Mouse (Mus musculus): ENCODE data around the gene Dyrk1b. TPM values are rescaled to one million over a fixed set of nuclear protein-coding genes. Genes with fewer than 3 reads are reported as not detected.
"Not testable (repeated sequence)": the region's sequence is repeated elsewhere in the genome, so short reads cannot be mapped to it uniquely, and the experiment has no call there.

Dyrk1b gene
- 18.1 and 18.6 TPM in 2 replicates for polyA plus RNA-seq (2015; fragmentation: Nextera tagmentation; extraction: Ambion mirVana)

DNA sequence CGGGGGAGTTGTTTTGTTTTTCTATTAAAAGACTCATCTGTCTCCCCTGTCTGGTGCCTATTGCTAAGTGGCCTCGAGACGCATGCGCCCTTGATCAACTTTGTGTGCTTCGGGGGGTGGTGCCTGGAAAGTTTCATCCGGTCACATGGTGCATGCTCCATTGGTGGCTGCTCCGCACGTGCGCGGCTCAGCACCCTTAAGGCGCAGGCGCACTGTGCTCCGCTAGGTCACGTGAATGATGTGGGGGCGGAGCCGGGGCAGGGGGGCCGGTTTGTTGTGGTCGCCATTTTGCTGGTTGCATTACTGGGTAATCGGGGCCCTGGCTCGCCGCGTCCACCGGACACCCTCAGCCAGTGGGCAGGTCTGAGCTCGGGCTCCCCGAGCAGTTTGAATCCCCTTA is at the start of gene Dyrk1b:
TSS of gene Dyrk1b (plus strand) at position 242 of the 400 bp plus-strand sequence.
- H3K27me3 ChIP-seq = no peaks in the 10 kb centered on the region
- H3K4me2 ChIP-seq (replicated peaks) = peak within 1 kb of the TSS; percentile 66
- peak within 1 kb of the TSS; percentile 99 for H3K4me3 ChIP-seq
- H3K27ac ChIP-seq (replicated peaks) = peak within 1 kb of the TSS; percentile 97
- peak within 1 kb of the TSS; percentile 94 for H3K9ac ChIP-seq (replicated peaks)
- H3K4me1 ChIP-seq = peaks cover 13% of the 10 kb centered on the region
- under 1% methylated on average over 25 of the region's 25 CpGs for WGBS
- no peaks in the 10 kb centered on the region for H3K9me3 ChIP-seq
- ATAC-seq (replicated peaks) = peak; percentile 91
- peaks cover 62% of the 10 kb centered on the region for H3K36me3 ChIP-seq

DNA sequence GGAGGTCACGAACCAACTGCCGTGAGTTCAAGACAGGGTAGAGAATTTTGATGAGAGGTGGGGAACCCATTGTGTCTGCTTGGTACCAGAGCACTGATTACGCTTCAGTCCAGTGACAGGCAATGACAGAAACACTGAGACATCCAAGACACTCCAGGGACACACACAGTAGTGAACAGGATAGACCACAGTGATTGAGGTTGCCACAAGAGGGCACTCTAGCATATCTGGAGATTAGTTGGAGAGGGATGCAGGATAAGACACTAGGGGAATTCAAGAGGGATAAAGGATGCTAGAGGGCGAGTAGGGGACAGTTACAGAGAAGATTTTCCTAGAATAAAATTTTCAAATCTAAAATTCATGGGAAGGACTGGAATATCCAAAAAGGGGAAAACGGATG is 41.7 kb upstream of the Dyrk1b start:
- Histone ChIP-seq H3K9me3 (no peaks in the 10 kb centered on the region), H3K4me1 (no peaks in the 10 kb centered on the region), H3K4me3 (no peak overlapping the region), H3K27me3 (no peaks in the 10 kb centered on the region), H3K36me3 (no peaks in the 10 kb centered on the region), H3K9ac (replicated peaks) (no peak overlapping the region), H3K27ac (replicated peaks) (no peak overlapping the region), H3K4me2 (replicated peaks) (no peak overlapping the region)
- WGBS = 50% methylated on average over 5 of the region's 5 CpGs
- ATAC-seq (replicated peaks) = no peak

DNA sequence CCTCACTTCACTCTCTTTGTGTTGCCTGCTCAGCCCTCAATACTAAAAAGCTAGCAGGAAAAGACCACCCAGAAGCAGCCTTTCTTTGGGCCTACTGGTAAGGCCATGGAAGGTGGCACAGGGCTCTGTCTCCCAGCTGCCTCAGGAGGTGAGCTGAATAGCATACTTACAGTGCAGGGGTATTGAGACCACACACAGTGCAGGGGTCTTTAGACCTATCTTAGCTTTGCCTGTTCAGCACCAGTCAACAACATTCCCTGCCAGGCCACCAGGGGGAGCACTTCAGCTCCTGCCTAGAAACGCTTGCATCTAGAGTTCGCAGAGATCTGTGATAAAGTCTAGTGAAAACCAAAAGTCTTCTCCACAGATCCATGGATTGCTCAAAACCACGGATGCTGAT is 31.0 kb upstream of the Dyrk1b start:
- H3K27ac ChIP-seq (replicated peaks) = no peak overlapping the region
- ATAC-seq (replicated peaks) = peak; percentile 55
- H3K9me3 ChIP-seq = no peaks in the 10 kb centered on the region
- no peak overlapping the region for H3K4me2 ChIP-seq (replicated peaks)
- 16% methylated on average over 3 of the region's 3 CpGs for WGBS
- no peaks in the 10 kb centered on the region for H3K36me3 ChIP-seq
- H3K4me1 ChIP-seq = no peaks in the 10 kb centered on the region
- no peak overlapping the region for H3K9ac ChIP-seq (replicated peaks)
- H3K4me3 ChIP-seq = no peak overlapping the region
- no peaks in the 10 kb centered on the region for H3K27me3 ChIP-seq

- no peak for ATAC-seq (replicated peaks)
- no peak overlapping the region for H3K27ac ChIP-seq (replicated peaks)
- H3K4me1 ChIP-seq = no peaks in the 10 kb centered on the region
- H3K4me3 ChIP-seq = no peak overlapping the region
- H3K9ac ChIP-seq (replicated peaks) = no peak overlapping the region
- WGBS = 95% methylated on average over 1 of the region's 1 CpGs
- no peaks in the 10 kb centered on the region for H3K27me3 ChIP-seq
- H3K4me2 ChIP-seq (replicated peaks) = no peak overlapping the region
- no peaks in the 10 kb centered on the region for H3K36me3 ChIP-seq
- no peaks in the 10 kb centered on the region for H3K9me3 ChIP-seq
These were observed 29.4 kb upstream of the Dyrk1b start for GRCm38 (mm10) chr7:28149841-28150240.

DNA sequence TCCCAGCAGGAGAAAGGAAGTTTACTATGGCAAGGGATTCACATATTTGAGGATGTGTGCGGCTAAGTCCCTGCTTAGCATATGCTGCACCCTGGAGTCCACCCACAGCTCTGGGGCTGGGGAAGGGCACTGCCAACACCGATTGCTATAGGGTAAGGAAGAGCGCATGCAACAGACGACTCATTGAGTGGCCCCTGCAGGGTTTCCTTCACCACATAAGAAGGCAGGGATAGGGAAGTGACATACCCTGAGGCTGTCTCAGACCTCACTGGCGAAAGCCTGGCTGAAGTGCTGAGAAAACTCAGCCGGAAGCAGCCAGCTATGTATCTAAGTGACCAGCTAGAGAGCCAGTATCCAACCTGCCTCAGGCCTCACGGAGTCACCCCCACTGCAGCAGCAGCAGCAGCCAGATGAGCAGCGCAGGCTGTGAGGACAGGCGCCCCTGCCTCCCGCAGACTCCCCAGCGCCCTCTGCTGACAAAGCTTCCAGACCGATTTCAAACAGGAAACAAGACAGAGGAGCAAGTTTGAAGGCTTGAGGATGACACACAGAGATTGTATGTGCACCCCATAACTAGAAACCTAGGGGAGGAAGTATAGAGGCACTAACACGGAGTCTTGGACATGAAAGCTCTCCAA is 27.6 kb upstream of the Dyrk1b start:
- no peak overlapping the region for H3K4me2 ChIP-seq (replicated peaks)
- ATAC-seq (replicated peaks) = no peak
- H3K9ac ChIP-seq (replicated peaks) = no peak overlapping the region
- WGBS = 16% methylated on average over 13 of the region's 13 CpGs
- no peaks in the 10 kb centered on the region for H3K4me1 ChIP-seq
- no peaks in the 10 kb centered on the region for H3K36me3 ChIP-seq
- no peak overlapping the region for H3K4me3 ChIP-seq
- H3K27me3 ChIP-seq = no peaks in the 10 kb centered on the region
- H3K9me3 ChIP-seq = no peaks in the 10 kb centered on the region
- no peak overlapping the region for H3K27ac ChIP-seq (replicated peaks)

GRCm38 (mm10) chr7:28153595-28153994 is 25.7 kb upstream of the Dyrk1b start:
- not testable (repeated sequence) for H3K4me1 ChIP-seq; H3K9ac ChIP-seq (replicated peaks); H3K4me2 ChIP-seq (replicated peaks); H3K27me3 ChIP-seq; H3K36me3 ChIP-seq; H3K4me3 ChIP-seq; ATAC-seq (replicated peaks); H3K27ac ChIP-seq (replicated peaks); H3K9me3 ChIP-seq
- WGBS = 34% methylated on average over 5 of the region's 5 CpGs

- H3K4me2 ChIP-seq (replicated peaks) = no peak overlapping the region
- ATAC-seq (replicated peaks) = no peak
- H3K9me3 ChIP-seq = no peaks in the 10 kb centered on the region
- WGBS = 75% methylated on average over 6 of the region's 6 CpGs
- H3K4me3 ChIP-seq = no peak overlapping the region
- no peak overlapping the region for H3K27ac ChIP-seq (replicated peaks)
- no peaks in the 10 kb centered on the region for H3K4me1 ChIP-seq
- H3K9ac ChIP-seq (replicated peaks) = no peak overlapping the region
- H3K27me3 ChIP-seq = no peaks in the 10 kb centered on the region
- H3K36me3 ChIP-seq = no peaks in the 10 kb centered on the region
These were observed 20.0 kb upstream of the Dyrk1b start for GRCm38 (mm10) chr7:28159292-28159691.

- H3K9me3 ChIP-seq = no peaks in the 10 kb centered on the region
- no peak overlapping the region for H3K9ac ChIP-seq (replicated peaks)
- no peaks in the 10 kb centered on the region for H3K27me3 ChIP-seq
- no peak overlapping the region for H3K27ac ChIP-seq (replicated peaks)
- H3K4me2 ChIP-seq (replicated peaks) = no peak overlapping the region
- 71% methylated on average over 3 of the region's 3 CpGs for WGBS
- ATAC-seq (replicated peaks) = no peak
- H3K4me3 ChIP-seq = no peak overlapping the region
- no peaks in the 10 kb centered on the region for H3K36me3 ChIP-seq
- H3K4me1 ChIP-seq = no peaks in the 10 kb centered on the region
These were observed 19.4 kb upstream of the Dyrk1b start for GRCm38 (mm10) chr7:28159893-28160292.

- no peak overlapping the region for H3K9ac ChIP-seq (replicated peaks)
- H3K36me3 ChIP-seq = no peaks in the 10 kb centered on the region
- no peaks in the 10 kb centered on the region for H3K9me3 ChIP-seq
- H3K4me3 ChIP-seq = no peak overlapping the region
- no peak overlapping the region for H3K4me2 ChIP-seq (replicated peaks)
- H3K27ac ChIP-seq (replicated peaks) = no peak overlapping the region
- 56% methylated on average over 9 of the region's 9 CpGs for WGBS
- no peaks in the 10 kb centered on the region for H3K4me1 ChIP-seq
- ATAC-seq (replicated peaks) = no peak
- no peaks in the 10 kb centered on the region for H3K27me3 ChIP-seq
These were observed 18.0 kb upstream of the Dyrk1b start for GRCm38 (mm10) chr7:28161163-28161749.

DNA sequence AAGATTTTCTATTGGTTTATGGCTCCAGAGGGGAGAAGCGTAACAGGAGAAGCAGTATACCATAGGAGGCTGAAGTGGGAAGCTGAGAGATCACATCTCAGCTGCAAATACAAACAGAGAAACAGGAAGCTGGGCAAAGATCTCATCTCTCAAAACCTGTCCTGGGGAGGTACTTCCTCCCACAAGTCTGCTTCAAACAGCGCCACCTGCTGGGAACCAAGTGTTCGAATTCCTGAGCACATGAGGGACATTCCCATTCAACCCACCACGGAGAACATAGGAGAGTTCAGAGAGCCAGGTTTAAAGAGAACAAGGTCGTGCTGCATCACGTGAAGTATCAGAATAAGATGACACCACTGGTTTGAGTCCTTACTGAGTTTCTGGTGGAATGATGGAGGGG is 13.9 kb upstream of the Dyrk1b start:
- Histone ChIP-seq H3K27me3 (no peaks in the 10 kb centered on the region), H3K4me1 (peaks cover 18% of the 10 kb centered on the region), H3K27ac (replicated peaks) (no peak overlapping the region), H3K36me3 (no peaks in the 10 kb centered on the region), H3K4me2 (replicated peaks) (no peak overlapping the region), H3K4me3 (no peak overlapping the region), H3K9ac (replicated peaks) (no peak overlapping the region), H3K9me3 (no peaks in the 10 kb centered on the region)
- WGBS = 85% methylated on average over 6 of the region's 6 CpGs
- no peak for ATAC-seq (replicated peaks)

DNA sequence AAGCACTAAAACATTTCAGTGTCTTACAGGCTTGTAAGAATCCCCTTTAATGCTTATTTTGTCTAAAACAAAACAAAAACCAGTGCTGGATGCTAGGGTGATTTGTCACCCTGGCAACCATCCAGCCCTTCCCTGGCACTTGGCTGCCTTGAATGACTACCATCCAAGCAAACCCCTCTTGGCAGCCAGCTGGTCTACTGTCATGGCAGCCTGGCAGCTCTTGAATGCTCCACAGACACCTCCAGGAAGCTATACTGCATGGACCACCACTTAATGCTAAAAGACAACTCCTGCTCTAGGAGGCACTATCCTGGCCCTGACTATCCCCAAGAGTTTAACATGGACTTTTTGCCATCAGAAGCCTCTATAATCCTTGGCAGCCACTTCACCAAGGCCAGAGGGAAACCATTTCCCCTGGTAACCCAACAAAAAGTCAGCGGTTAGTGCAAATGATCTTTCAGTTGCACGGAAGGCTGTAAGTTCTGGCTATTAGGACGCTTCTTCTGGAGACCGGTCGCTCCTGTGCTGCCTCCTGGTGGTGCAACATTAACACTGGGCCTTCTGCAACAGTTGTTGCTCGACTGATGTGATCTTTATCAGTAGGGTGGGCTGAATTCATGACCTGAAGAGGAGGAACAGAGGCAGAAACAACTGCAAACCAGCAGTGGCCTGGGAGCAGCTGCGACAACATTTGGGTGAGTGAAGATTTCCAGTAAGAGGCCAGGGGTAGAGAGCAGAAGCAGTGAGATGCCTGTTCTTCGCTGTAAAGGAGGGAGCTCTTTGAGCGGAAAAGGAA is 10.8 kb upstream of the Dyrk1b start:
- H3K27ac ChIP-seq (replicated peaks) = peak overlapping the region; percentile 86
- peak overlapping the region; percentile 41 for H3K9ac ChIP-seq (replicated peaks)
- ATAC-seq (replicated peaks) = peak; percentile 33; the same call in 1 of the 2 replicates
- no peaks in the 10 kb centered on the region for H3K27me3 ChIP-seq
- no peaks in the 10 kb centered on the region for H3K36me3 ChIP-seq
- peak overlapping the region; percentile 80 for H3K4me2 ChIP-seq (replicated peaks)
- whole genome bisulfite sequencing = 9% methylated on average over 9 of the region's 9 CpGs
- H3K4me1 ChIP-seq = peaks cover 33% of the 10 kb centered on the region
- H3K9me3 ChIP-seq = no peaks in the 10 kb centered on the region
- peak overlapping the region; percentile 96 for H3K4me3 ChIP-seq
